8 mouse cellular contexts compared by ENCODE assay signal in the genomic region with DNA sequence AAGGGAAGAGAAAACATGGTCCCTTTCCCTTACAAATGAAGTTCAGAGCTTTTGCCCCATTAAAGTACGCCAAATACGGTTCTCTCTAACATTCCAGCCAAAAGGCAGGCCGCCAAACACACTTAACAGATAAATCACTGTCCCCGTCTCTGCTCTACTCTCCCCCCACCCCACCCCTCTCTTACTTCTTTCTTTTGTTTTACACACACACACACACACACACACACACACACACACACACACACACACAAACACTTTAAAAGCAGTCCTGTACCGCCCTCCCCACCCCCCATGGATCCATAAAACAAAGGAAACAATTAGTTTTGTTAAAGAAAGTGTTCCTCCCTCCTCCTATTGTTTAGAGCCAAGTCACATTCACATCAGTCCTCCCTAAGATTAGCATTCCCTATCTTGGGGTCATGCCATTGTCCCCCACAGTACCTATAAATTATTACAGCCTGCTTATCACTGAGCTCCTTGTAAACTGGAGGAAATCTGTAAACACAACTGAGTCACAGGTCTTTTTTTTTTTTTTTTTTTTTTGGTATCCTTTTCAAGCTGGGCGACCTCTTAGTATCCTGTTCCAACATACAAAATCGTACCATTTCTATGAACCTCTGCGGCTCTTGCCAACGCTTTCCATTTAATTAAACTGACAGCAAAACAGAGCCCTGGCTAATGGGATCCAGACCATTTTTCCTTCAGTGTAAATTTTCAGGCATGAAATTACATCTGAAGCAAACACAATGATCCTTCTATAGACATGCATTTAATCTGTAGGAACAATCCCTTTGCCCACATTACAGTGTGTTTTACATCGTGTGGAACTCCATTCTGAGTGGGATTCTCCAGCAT.
DNase-seq lines count a peak whose midpoint lies in the region; ATAC-seq lines count a peak whose summit lies in the region.

No protein-coding gene starts in this region.

- H3K9me3 ChIP-seq in midbrain, embryonic 12.5 days, result peaks cover 8% of the 10 kb centered on the region
- peaks cover 3% of the 10 kb centered on the region; the same call in 1 of the 2 replicates for H3K9me3 ChIP-seq in midbrain, embryonic 11.5 days (ENCODE audit: control insufficient read depth, low read length)
- peaks cover 8% of the 10 kb centered on the region for H3K9me3 ChIP-seq in forebrain, embryonic 13.5 days (replicated peaks)

- WGBS in midbrain, embryonic 12.5 days, result 29% methylated on average over 10 of the region's 10 CpGs
- 42% methylated on average over 10 of the region's 10 CpGs for whole genome bisulfite sequencing in midbrain, embryonic 11.5 days
- 24% methylated on average over 10 of the region's 10 CpGs for WGBS in forebrain, embryonic 13.5 days

- H3K4me2 ChIP-seq in midbrain, embryonic 12.5 days (replicated peaks), result no peak overlapping the region
- H3K4me2 ChIP-seq in midbrain, embryonic 11.5 days, result no peak overlapping the region
- no peak overlapping the region for H3K4me2 ChIP-seq in forebrain, embryonic 13.5 days

- no peak overlapping the region for H3K27ac ChIP-seq in midbrain, embryonic 12.5 days (replicated peaks)
- H3K27ac ChIP-seq in midbrain, embryonic 11.5 days (ENCODE audit: low read depth, low read length), result no peak overlapping the region
- H3K27ac ChIP-seq in forebrain, embryonic 13.5 days, result no peak overlapping the region

- H3K27me3 ChIP-seq in midbrain, embryonic 12.5 days, result no peaks in the 10 kb centered on the region
- H3K27me3 ChIP-seq in midbrain, embryonic 11.5 days (ENCODE audit: control insufficient read depth, insufficient read depth, low read length), result no peaks in the 10 kb centered on the region
- H3K27me3 ChIP-seq in forebrain, embryonic 13.5 days, result no peaks in the 10 kb centered on the region

- ATAC-seq in midbrain, embryonic 12.5 days (ENCODE audit: low FRiP score, low read depth), result peak; percentile 17; the same call in 1 of the 2 replicates
- ATAC-seq in midbrain, embryonic 11.5 days (ENCODE audit: low FRiP score), result no peak
- no peak for ATAC-seq in erythroblast, adult 5-6 weeks (replicated peaks; ENCODE audit: low FRiP score, poor library complexity, severe bottlenecking)
- ATAC-seq in forebrain, embryonic 13.5 days, result no peak

- H3K9ac ChIP-seq in midbrain, embryonic 12.5 days (replicated peaks), result no peak overlapping the region
- no peak overlapping the region for H3K9ac ChIP-seq in midbrain, embryonic 11.5 days (ENCODE audit: low read length)
- H3K9ac ChIP-seq in forebrain, embryonic 13.5 days, result no peak overlapping the region

- no peak overlapping the region for H3K4me3 ChIP-seq in midbrain, embryonic 12.5 days
- no peak overlapping the region for H3K4me3 ChIP-seq in midbrain, embryonic 11.5 days (ENCODE audit: low read depth, low read length)
- no peak overlapping the region for H3K4me3 ChIP-seq in forebrain, embryonic 13.5 days

- no peak for DNase-seq in midbrain, embryonic 11.5 days (ENCODE audit: low spot score, missing footprints)
- DNase-seq in embryo, embryonic 11 days, result peak; percentile 28
- DNase-seq in kidney, adult 8-10 months, result peak; percentile 55 to 66
- DNase-seq in lung, postnatal 4 days, result peak; percentile 36 to 43
- no peak for DNase-seq in right cerebral cortex, adult 2 months (ENCODE audit: low spot score in 2 of 2)

- peaks cover 5% of the 10 kb centered on the region for H3K36me3 ChIP-seq in midbrain, embryonic 12.5 days
- H3K36me3 ChIP-seq in midbrain, embryonic 11.5 days (ENCODE audit: control insufficient read depth, insufficient read depth, low read length), result no peaks in the 10 kb centered on the region
- no peaks in the 10 kb centered on the region; the same call in 1 of the 2 replicates for H3K36me3 ChIP-seq in forebrain, embryonic 13.5 days (ENCODE audit: poor library complexity, severe bottlenecking)

- H3K4me1 ChIP-seq in midbrain, embryonic 12.5 days, result peaks cover 33% of the 10 kb centered on the region
- no peaks in the 10 kb centered on the region for H3K4me1 ChIP-seq in midbrain, embryonic 11.5 days (ENCODE audit: control insufficient read depth, insufficient read depth, low read length)
- peaks cover 36% of the 10 kb centered on the region for H3K4me1 ChIP-seq in forebrain, embryonic 13.5 days

Comparison
In these comparisons a context has a peak if more than half of its experiments do, and no peak if none do; other contexts are left out.
1. DNase-seq: peak in embryo, embryonic 11 days (single experiment), kidney, adult 8-10 months (2 of 2) and lung, postnatal 4 days (2 of 2); none in midbrain, embryonic 11.5 days (single experiment) and right cerebral cortex, adult 2 months (0 of 2).